Mouse (Mus musculus) brain, embryonic 14.5 days (tissue): ENCODE measurements around the gene Ankrd44.

Experiments
- CTCF ChIP-seq: fragments of 200-500 bp; IDR thresholded peaks from 2 replicates; pipeline ENCODE4 v1.5.1; 2012; ENCODE audit warnings: inconsistent platforms, mild to moderate bottlenecking, moderate library complexity, borderline replicate concordance; ENCODE audit not compliant: insufficient read depth, insufficient read length; ENCODE audit errors: extremely low read depth
- POLR2A ChIP-seq: fragments of 200-500 bp; IDR thresholded peaks from 2 replicates; pipeline ENCODE4 v1.6.1; 2012; ENCODE audit warnings: mild to moderate bottlenecking, inconsistent platforms, borderline replicate concordance; ENCODE audit not compliant: poor library complexity, insufficient read depth, insufficient read length, severe bottlenecking; ENCODE audit errors: extremely low read depth

GRCm38 (mm10) chr1:54864928-54865652 lies 61.1 kb downstream of the Ankrd44 start:
- no peak for TF ChIP-seq POLR2A
- no peak for TF ChIP-seq CTCF
